9 mouse cellular contexts compared by ENCODE assay signal in genomic region chr6:134764441-134765061, GRCm38 (mm10). TPM values are rescaled to one million over a fixed set of nuclear protein-coding genes. Genes with fewer than 3 reads are reported as not detected.
DNase-seq lines count a peak whose midpoint lies in the region; ATAC-seq and TF ChIP-seq lines count a peak whose summit lies in the region.
"Had no signal": no experiment of that assay in that cellular context is flagged by ENCODE, and none has a peak within 500 bp of the region (broad histone marks: within the 10 kb centered on the region; RNA-seq: fewer than 3 reads in every experiment).

No protein-coding gene starts in this region.

- H3K4me1 ChIP-seq in liver, embryonic 13.5 days (replicated peaks) = peaks cover 19% of the 10 kb centered on the region

- intact Hi-C loops in gastrocnemius, postnatal 14 days (cut with DNase I; ENCODE audit: low total_unique reads) = no loop called here

- H3K4me3 ChIP-seq in layer of hippocampus, adult 2 months = no peak overlapping the region
- H3K4me3 ChIP-seq in liver, embryonic 13.5 days (replicated peaks) = no peak overlapping the region

- no peaks in the 10 kb centered on the region for H3K9me3 ChIP-seq in liver, embryonic 13.5 days (replicated peaks)

- no peaks in the 10 kb centered on the region for H3K36me3 ChIP-seq in liver, embryonic 13.5 days

- H3K27ac ChIP-seq in layer of hippocampus, adult 2 months = peak overlapping the region; percentile 63; the same call in 1 of the 2 replicates
- H3K27ac ChIP-seq in liver, embryonic 13.5 days = no peak overlapping the region; the same call in 1 of the 2 replicates
- H3K27ac ChIP-seq: hindbrain, embryonic 14.5 days had no signal

- 74% methylated on average over 5 of the region's 5 CpGs for WGBS in liver, embryonic 13.5 days (ENCODE audit: insufficient replicate concordance)

- peak; percentile 52 for DNase-seq in adrenal gland, adult 2 months
- DNase-seq in adrenal gland, postnatal 25 days = no peak
- DNase-seq in layer of hippocampus, adult 2 months (ENCODE audit: low spot score in 2 of 2) = no peak
- DNase-seq in layer of hippocampus, adult 18-20 months (ENCODE audit: low spot score in 2 of 2) = no peak
- DNase-seq in gastrocnemius, postnatal 14 days = peak; percentile 35
- DNase-seq in liver, embryonic 13.5 days = no peak
- DNase-seq in spleen, postnatal 14 days (ENCODE audit: low spot score in 2 of 2) = no peak
- no peak for DNase-seq in thymus, postnatal 4 days

- H3K4me2 ChIP-seq in liver, embryonic 13.5 days = no peak overlapping the region
- H3K4me2 ChIP-seq: hindbrain, embryonic 14.5 days had no signal

- TF ChIP-seq CTCF in layer of hippocampus, adult 2 months (conservative IDR thresholded peaks at IDR 0.05) = no peak

- H3K9ac ChIP-seq in liver, embryonic 13.5 days = no peak overlapping the region
- H3K9ac ChIP-seq: hindbrain, embryonic 14.5 days had no signal

- peak; percentile 50 for ATAC-seq in liver, embryonic 13.5 days (ENCODE audit: low read depth)

- H3K27me3 ChIP-seq in liver, embryonic 13.5 days = no peaks in the 10 kb centered on the region

RNA-seq across cellular contexts. Expression of gene Dusp16, which starts 27.9 kb away (rescaled TPM):
- total RNA-seq in adrenal gland, adult 2 months (2021) = 10 to 100 TPM; 22.7 to 28.6 TPM
- polyA plus RNA-seq in adrenal gland, adult 2 months (2012; rRNA removed) = 18.7 and 19.8 TPM in 2 replicates
- 23.0 and 25.8 TPM in 2 replicates for total RNA-seq in adrenal gland, postnatal 25 days (2021)
- 1 to 10 TPM; 8.6 to 8.9 TPM for total RNA-seq in layer of hippocampus, adult 2 months (2021)
- total RNA-seq in layer of hippocampus, adult 18-20 months (2021) = 1 to 10 TPM; 8.8 to 9.4 TPM
- total RNA-seq in gastrocnemius, postnatal 14 days (2021) = 10 to 100 TPM; 13.5 to 14.4 TPM
- 3.7 and 4.7 TPM in 2 replicates for polyA plus RNA-seq in liver, embryonic 13.5 days (2015; fragmentation: Nextera tagmentation; extraction: Ambion mirVana)

Comparison
In these comparisons a context has a peak if more than half of its experiments do, and no peak if none do; other contexts are left out.
1. DNase-seq: peak in adrenal gland, adult 2 months (single experiment) and gastrocnemius, postnatal 14 days (single experiment); none in adrenal gland, postnatal 25 days (single experiment), layer of hippocampus, adult 2 months (0 of 2), layer of hippocampus, adult 18-20 months (0 of 2), liver, embryonic 13.5 days (single experiment), spleen, postnatal 14 days (0 of 2) and thymus, postnatal 4 days (single experiment).